Mouse (Mus musculus) heart, embryonic 12.5 days (tissue): Measurements from ENCODE around the gene Nanos1. TPM values are rescaled to one million over a fixed set of nuclear protein-coding genes. Genes with fewer than 3 reads are reported as not detected.

ENCODE experiments used
- microRNA-seq: library from miRNA; unstranded; fragments of <30 nt; microRNA quantifications from one replicate; pipeline ENCODE4, GENCODE M21; 2017
- polyA plus RNA-seq: library from polyadenylated mRNA; unstranded; fragments of >200 nt; fragmentation: Nextera tagmentation; extraction: Ambion mirVana; gene quantifications from 2 replicates; pipeline ENCODE4 v1.2.1, GENCODE M21; 2016

Nanos1 gene
- polyA plus RNA-seq, 1 experiment from 2014 or later = 2.1 TPM

Small RNA genes lying within 50 kb of the gene (microRNA-seq; reads per million reads assigned to microRNA genes)
- gene mmu-mir-3084-1 = not detected

Other genes with a start within 250 kb of the Nanos1 start
- 23.5 and 27.8 TPM in 2 replicates for gene Cacul1, start 175.0 kb upstream of the Nanos1 start, polyA plus RNA-seq
- 124 TPM in 2 replicates for gene Eif3a, start 34.7 kb downstream of the Nanos1 start, polyA plus RNA-seq
- gene Fam45a, start 55.6 kb downstream of the Nanos1 start, polyA plus RNA-seq = 22.3 and 25.9 TPM in 2 replicates
- 7.2 and 7.4 TPM in 2 replicates for gene Sfxn4, start 105.5 kb downstream of the Nanos1 start, polyA plus RNA-seq
- gene Prdx3, start 118.6 kb downstream of the Nanos1 start, polyA plus RNA-seq = 176 TPM in 2 replicates
- gene Grk5, start 133.8 kb downstream of the Nanos1 start, polyA plus RNA-seq = 4.7 and 5.1 TPM in 2 replicates